Mouse (Mus musculus) thymus, postnatal 14 days (tissue): ENCODE measurements around the gene Bcar3.

Source experiments
- DNase-seq: peaks from one replicate; pipeline ENCODE4 v3.0.0; 2021

Bcar3 gene

GRCm38 (mm10) chr3:122292300-122293222, 1.4 kb upstream of the Bcar3 start:
- DNase-seq: peak; percentile 95

- DNase-seq: peak; percentile 61
Measured at GRCm38 (mm10) chr3:122293223-122293953, 548 bp upstream of the Bcar3 start.

DNA sequence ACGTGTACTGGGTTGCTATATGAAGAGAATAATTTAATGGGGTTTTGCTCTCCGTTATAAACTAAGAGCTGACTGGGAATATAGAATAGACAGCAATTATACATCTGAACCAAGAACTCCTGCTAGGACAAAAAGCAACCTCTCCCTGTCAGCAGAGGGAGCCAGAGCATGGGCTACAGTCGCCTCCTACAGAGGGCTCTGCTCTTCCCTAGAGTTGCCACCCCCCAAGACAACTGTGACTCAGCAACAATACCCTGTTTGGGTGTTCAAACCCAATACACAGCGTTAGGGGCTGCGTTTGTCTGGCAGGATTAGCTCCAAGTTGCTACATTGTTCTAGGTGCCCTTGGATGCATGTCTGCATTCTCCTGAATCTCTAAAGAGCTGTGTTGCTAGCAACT, 1.6 kb downstream of the Bcar3 start:
- DNase-seq: peak; percentile 73

DNA sequence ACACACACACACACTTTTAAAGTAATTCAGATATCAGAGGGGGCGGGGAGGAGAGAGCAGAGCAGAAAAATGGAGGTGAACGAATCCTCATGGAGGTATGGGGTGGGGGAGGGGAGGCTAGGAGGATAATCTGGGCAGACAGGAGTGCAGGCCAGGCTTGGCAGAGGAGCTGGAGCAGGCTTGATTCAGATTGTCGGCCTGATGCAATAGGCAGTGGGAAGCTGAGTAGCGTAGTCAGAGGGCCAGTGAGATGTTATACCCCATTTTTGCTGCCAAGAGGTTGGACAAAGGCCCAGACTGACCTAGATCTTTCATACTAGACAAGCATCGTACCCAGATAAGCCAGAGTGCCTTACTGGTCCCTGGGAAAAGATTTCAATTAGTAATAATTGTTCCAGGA, 3.0 kb downstream of the Bcar3 start:
- DNase-seq: no peak

DNA sequence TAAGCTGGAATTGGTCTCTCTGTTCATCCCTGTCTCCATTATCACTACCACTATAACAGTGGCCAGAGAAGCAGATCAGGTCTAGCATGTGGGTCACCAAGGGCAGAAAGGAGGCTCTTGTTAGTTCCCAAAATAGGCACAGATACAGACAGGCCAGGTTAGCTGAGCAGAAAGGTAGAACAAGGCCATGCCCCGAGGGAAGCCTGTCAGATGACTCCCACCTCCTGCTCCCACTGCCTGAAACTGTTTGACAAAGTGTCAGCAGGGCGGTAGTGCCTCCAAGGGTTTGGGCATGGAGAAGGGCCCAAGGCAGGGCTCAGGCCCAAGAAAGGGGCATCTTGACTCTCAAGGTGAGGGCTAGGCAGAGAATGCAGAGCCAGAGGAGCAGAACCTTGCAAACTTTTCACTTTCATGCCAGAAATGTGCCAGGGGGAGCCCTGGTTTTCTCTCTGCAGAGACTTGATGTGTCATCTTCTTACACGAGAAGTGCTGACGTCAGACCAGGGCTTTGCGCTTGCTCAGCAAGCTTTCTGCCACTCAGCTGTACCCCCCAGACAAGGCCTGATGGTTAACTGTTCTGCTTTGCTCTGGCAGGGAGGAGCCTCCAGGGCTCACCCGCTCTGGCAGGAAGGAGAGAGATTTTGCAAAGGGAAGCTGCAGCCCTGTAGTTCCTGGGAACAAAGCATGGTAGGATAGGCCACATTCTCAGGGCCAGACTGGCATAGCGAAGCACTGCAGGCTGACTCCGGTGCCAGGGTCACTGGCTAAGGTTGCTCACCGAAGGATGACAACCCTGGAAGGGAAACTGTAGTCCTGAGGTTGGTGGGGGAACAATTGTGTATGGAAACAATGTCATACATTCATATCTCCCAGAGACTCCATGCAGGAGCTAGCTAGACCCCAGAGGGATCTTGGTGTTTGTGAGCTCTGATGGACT, 7.3 kb downstream of the Bcar3 start:
- DNase-seq: peak; percentile 63

DNA sequence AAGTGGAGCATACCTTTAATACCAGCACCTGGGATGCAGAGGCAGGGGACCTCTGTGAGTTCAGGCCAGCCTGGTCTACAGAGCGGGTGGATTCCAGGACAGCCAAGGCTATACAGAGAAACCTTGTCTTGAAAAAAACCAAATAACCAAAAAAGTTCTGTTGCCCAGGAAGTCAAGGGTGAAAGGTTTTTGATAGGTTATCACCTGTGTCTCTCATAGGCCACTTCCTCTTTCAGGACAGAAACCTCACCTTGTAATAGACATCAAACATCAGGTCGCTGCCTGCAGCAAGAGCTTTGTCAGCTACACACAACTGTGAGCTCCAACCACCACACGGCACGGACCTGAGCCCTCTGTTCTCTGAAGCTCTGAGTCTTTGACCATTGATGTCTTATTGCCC, 10.6 kb downstream of the Bcar3 start:
- DNase-seq: no peak

GRCm38 (mm10) chr3:122307894-122308671, 14.1 kb downstream of the Bcar3 start:
- DNase-seq: no peak

DNA sequence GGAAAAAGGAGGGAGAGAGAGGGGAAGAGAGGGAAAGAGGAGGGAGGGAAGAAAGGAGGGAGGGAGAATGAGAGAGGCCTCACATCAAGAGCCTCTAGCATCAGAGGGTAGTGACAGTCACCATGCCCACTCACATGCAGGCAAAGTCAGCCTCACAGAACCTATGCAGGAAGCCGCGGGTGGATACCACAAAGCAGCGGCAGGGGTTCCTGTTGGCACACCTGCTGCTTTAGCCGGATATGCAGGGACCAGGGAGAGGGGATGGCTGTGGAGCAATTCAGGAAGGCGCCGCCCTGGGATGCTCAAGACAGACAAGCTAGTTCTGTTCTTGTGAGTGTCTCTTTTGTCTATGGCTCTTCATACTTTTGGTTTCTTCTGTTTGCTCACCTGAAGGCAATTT, 15.0 kb downstream of the Bcar3 start:
- DNase-seq: peak; percentile 33

GRCm38 (mm10) chr3:122312078-122312477, 18.1 kb downstream of the Bcar3 start:
- DNase-seq: peak; percentile 74

GRCm38 (mm10) chr3:122312936-122313629, 19.1 kb downstream of the Bcar3 start:
- DNase-seq: no peak

- DNase-seq: no peak
Measured at GRCm38 (mm10) chr3:122313936-122314335, 20.0 kb downstream of the Bcar3 start.

GRCm38 (mm10) chr3:122316621-122317020, 22.7 kb downstream of the Bcar3 start:
- no peak for DNase-seq

DNA sequence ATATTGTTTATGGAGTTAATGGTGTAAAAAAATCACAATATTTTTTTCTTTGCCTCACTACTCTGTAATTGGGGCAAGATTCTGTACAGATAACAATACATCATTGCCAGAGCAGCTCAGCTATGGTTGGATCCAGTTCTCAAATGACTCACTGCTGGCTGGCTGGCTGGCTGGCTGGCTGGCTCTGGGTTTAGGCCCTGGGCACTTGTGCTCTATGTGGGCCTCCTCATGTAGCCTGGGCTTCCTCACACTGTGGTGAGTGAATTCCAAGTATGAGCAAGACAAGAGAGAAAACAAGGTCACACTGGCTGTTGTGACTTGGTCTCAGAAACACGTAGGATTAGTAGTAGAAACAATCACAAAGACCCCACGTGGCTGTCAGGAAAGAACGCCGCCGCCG, 23.4 kb downstream of the Bcar3 start:
- no peak for DNase-seq

GRCm38 (mm10) chr3:122322226-122322625, 28.3 kb downstream of the Bcar3 start:
- no peak for DNase-seq

DNA sequence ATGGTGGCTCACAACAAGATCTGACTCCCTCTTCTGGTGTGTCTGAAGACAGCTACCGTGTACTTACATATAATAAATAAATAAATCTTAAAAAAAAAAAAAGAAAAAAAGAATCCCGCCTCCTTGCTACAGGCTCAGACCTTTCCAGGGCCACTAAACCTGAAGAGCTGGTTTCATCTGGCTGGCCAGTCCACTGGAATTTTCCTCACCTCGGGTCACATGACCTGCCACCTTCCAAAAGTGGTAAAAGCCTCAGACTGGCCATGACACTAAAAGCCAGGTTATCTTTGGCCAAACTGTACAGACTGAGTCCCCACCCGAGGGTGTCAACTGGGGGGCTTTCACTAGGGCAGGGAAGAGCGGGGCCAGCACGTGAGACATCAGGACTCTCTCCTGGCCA, 29.9 kb downstream of the Bcar3 start:
- no peak for DNase-seq

- DNase-seq: no peak
Measured at GRCm38 (mm10) chr3:122324528-122324927, 30.6 kb downstream of the Bcar3 start.

- DNase-seq: no peak
Measured at GRCm38 (mm10) chr3:122330484-122330883, 36.5 kb downstream of the Bcar3 start.

DNA sequence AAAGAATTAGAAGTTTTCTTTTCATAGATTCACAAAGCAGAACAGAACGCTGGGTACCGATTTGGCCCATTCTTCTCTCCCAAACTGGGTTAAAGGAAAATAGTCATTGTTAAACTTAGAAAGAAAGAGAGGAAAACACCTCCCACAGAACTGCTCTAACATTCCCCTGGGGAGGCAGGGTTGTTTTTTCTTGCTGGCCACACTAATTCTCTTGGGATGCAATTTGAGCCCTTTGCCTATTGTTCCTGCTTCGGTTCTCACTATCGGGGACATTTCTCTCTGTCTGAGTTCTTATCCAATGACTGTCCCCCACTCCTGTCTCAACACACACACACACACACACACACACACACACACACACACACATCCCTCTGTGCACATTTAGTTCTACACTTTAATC, 39.6 kb downstream of the Bcar3 start:
- DNase-seq: no peak

GRCm38 (mm10) chr3:122333902-122334301, 40.0 kb downstream of the Bcar3 start:
- no peak for DNase-seq

GRCm38 (mm10) chr3:122334375-122334774, 40.4 kb downstream of the Bcar3 start:
- DNase-seq: no peak

DNA sequence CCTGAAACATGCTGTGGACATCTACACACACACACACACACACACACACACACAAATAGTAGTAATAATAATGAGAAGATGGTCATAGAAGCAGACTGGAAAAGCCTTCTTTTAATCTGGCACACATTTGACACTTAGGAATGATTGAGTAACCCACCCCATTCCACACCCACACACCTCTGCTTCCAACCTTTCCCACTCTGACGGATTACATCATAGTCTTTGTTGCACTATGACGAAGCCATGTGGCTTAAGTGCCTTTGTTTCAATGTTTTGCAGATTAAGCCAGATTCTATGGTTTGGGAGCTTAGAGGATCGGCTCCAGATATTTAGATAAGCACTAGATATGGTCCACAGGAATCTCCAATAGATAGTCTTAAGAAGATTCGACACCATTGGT, 42.1 kb downstream of the Bcar3 start:
- DNase-seq: no peak

DNA sequence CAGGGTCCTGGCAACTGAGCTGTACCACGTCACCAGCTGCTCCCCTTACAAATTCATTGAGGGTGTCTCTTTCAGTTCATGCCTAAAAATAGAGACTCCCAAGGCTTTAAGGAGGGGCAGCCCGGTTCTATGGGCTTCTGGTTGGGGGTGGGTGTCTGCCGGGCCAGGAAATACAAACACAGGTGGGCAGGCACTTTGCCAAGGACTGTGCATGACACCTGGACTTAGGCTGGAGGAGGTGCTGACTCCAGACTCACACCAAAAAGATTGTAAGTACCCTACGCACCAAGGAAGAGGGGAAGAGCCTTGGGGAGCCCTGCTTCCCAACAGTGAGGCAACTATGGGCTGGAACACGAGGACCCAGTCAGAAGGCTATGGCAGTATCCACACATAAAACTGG, 44.1 kb downstream of the Bcar3 start:
- no peak for DNase-seq
